Mouse (Mus musculus) intestine, postnatal 0 days (tissue): Measurements from ENCODE around the gene Peli2. TPM values are rescaled to one million over a fixed set of nuclear protein-coding genes. Genes with fewer than 3 reads are reported as not detected.

ENCODE experiments used
- ATAC-seq: fragments of 200-750 bp; cut with Nextera tagmentation; 2 replicates; pipeline ENCODE4 v1.8.0; 2017; ENCODE audit warnings: mild to moderate bottlenecking, moderate TSS enrichment, moderate library complexity
- H3K27ac ChIP-seq: fragments of 300-500 bp; sonication (generic); 2 replicates; pipeline ENCODE4 v1.5.1; 2014; ENCODE audit warnings: mild to moderate bottlenecking, low read depth, low read length, moderate library complexity
- H3K27me3 ChIP-seq: fragments of 300-500 bp; sonication (generic); replicated peaks from 2 replicates; pipeline ENCODE4 v1.6.1; 2014; ENCODE audit warnings: low read length, mixed read lengths; ENCODE audit not compliant: control insufficient read depth, insufficient read depth
- H3K36me3 ChIP-seq: fragments of 300-500 bp; sonication (generic); 2 replicates; pipeline ENCODE4 v1.6.1; 2014; ENCODE audit warnings: mild to moderate bottlenecking, moderate library complexity; ENCODE audit not compliant: control insufficient read depth, insufficient read depth
- H3K4me1 ChIP-seq: fragments of 300-500 bp; sonication (generic); replicated peaks from 2 replicates; pipeline ENCODE4 v1.6.1; 2014; ENCODE audit warnings: antibody characterized with exemption, low read length, mixed read lengths; ENCODE audit not compliant: control insufficient read depth, insufficient read depth
- H3K4me2 ChIP-seq: fragments of 300-500 bp; sonication (generic); replicated peaks from 2 replicates; pipeline ENCODE4 v1.6.1; 2014; ENCODE audit warnings: low read depth, mild to moderate bottlenecking, moderate library complexity
- H3K4me3 ChIP-seq: fragments of 300-500 bp; sonication (generic); 2 replicates; pipeline ENCODE4 v1.5.1; 2014; ENCODE audit warnings: low read depth, low read length
- H3K9ac ChIP-seq: fragments of 300-500 bp; sonication (generic); 2 replicates; pipeline ENCODE4 v1.6.1; 2014; ENCODE audit warnings: mild to moderate bottlenecking, low read depth, low read length
- H3K9me3 ChIP-seq: fragments of 300-500 bp; sonication (generic); 2 replicates; pipeline ENCODE4 v1.6.1; 2016; ENCODE audit warnings: mixed run types; ENCODE audit not compliant: control insufficient read depth
- CTCF ChIP-seq: sonication (generic); IDR thresholded peaks from 2 replicates; pipeline ENCODE4 v1.5.1; 2016; ENCODE audit warnings: low read depth, mild to moderate bottlenecking, control low read depth, antibody characterized with exemption, moderate library complexity
- WGBS: fragments of 180-500 bp; shearing (Covaris S2); extraction: QIAGEN DNeasy Blood & Tissue Kit; methylation state at CpG from one replicate; pipeline ENCODE4 v1.1.7; 2014; 5-methylcytosine and 5-hydroxymethylcytosine counted together
- polyA plus RNA-seq: library from polyadenylated mRNA; unstranded; fragments of >200 nt; fragmentation: Nextera tagmentation; extraction: Ambion mirVana; gene quantifications from 2 replicates; pipeline ENCODE4 v1.2.1, GENCODE M21; 2015

Gene Peli2
- polyA plus RNA-seq, 1 experiment from 2014 or later, result 2.0 TPM

- no peak overlapping the region for H3K9ac ChIP-seq
- H3K9me3 ChIP-seq, result no peaks in the 10 kb centered on the region
- no peak for TF ChIP-seq CTCF
- no peak overlapping the region for H3K27ac ChIP-seq
- no peak overlapping the region for H3K4me2 ChIP-seq
- no peaks in the 10 kb centered on the region for H3K36me3 ChIP-seq
- no peaks in the 10 kb centered on the region; the same call in 1 of the 2 replicates for H3K4me1 ChIP-seq
- 79% methylated on average over 5 of the region's 5 CpGs for WGBS
- H3K4me3 ChIP-seq, result no peak overlapping the region
- ATAC-seq, result no peak
- H3K27me3 ChIP-seq, result no peaks in the 10 kb centered on the region
Observed at GRCm38 (mm10) chr14:48124011-48124410, 3.4 kb downstream of the Peli2 start.

GRCm38 (mm10) chr14:48124816-48125215, 4.2 kb downstream of the Peli2 start:
- Histone ChIP-seq H3K9ac (no peak overlapping the region), H3K27ac (no peak overlapping the region), H3K4me1 (no peaks in the 10 kb centered on the region; the same call in 1 of the 2 replicates), H3K4me2 (no peak overlapping the region), H3K4me3 (no peak overlapping the region), H3K36me3 (no peaks in the 10 kb centered on the region), H3K9me3 (no peaks in the 10 kb centered on the region), H3K27me3 (no peaks in the 10 kb centered on the region)
- ATAC-seq, result no peak
- 74% methylated on average over 4 of the region's 4 CpGs for WGBS
- TF ChIP-seq CTCF, result no peak

- WGBS, result 92% methylated on average over 6 of the region's 6 CpGs
- H3K27me3 ChIP-seq, result no peaks in the 10 kb centered on the region
- H3K4me2 ChIP-seq, result no peak overlapping the region
- H3K9ac ChIP-seq, result no peak overlapping the region
- no peak overlapping the region for H3K27ac ChIP-seq
- TF ChIP-seq CTCF, result no peak
- H3K4me1 ChIP-seq, result no peaks in the 10 kb centered on the region; the same call in 1 of the 2 replicates
- H3K9me3 ChIP-seq, result no peaks in the 10 kb centered on the region
- ATAC-seq, result no peak
- H3K4me3 ChIP-seq, result no peak overlapping the region
- no peaks in the 10 kb centered on the region for H3K36me3 ChIP-seq
Observed at GRCm38 (mm10) chr14:48125971-48126370, 5.3 kb downstream of the Peli2 start.

- ATAC-seq, result no peak
- no peak overlapping the region for H3K9ac ChIP-seq
- H3K27me3 ChIP-seq, result no peaks in the 10 kb centered on the region
- WGBS, result 84% methylated on average over 4 of the region's 4 CpGs
- H3K4me1 ChIP-seq, result no peaks in the 10 kb centered on the region
- H3K36me3 ChIP-seq, result no peaks in the 10 kb centered on the region
- no peak overlapping the region for H3K4me3 ChIP-seq
- no peak overlapping the region for H3K27ac ChIP-seq
- no peak for TF ChIP-seq CTCF
- H3K4me2 ChIP-seq, result no peak overlapping the region
- H3K9me3 ChIP-seq, result no peaks in the 10 kb centered on the region
Observed at GRCm38 (mm10) chr14:48126931-48127330, 6.3 kb downstream of the Peli2 start.

GRCm38 (mm10) chr14:48127609-48128185, 7.1 kb downstream of the Peli2 start:
- no peak for ATAC-seq
- no peak overlapping the region for H3K27ac ChIP-seq
- no peaks in the 10 kb centered on the region for H3K27me3 ChIP-seq
- H3K36me3 ChIP-seq, result no peaks in the 10 kb centered on the region
- 86% methylated on average over 8 of the region's 8 CpGs for WGBS
- no peak overlapping the region for H3K4me3 ChIP-seq
- no peak for TF ChIP-seq CTCF
- H3K4me1 ChIP-seq, result no peaks in the 10 kb centered on the region
- no peak overlapping the region for H3K4me2 ChIP-seq
- no peak overlapping the region for H3K9ac ChIP-seq
- no peaks in the 10 kb centered on the region for H3K9me3 ChIP-seq

GRCm38 (mm10) chr14:48128701-48129100, 8.1 kb downstream of the Peli2 start:
- no peaks in the 10 kb centered on the region for H3K36me3 ChIP-seq
- H3K9ac ChIP-seq, result no peak overlapping the region
- no peak for ATAC-seq
- H3K4me2 ChIP-seq, result no peak overlapping the region
- 0 out of 2 replicates have a peak, but pooled peaks cover 5% of the 10 kb centered on the region for H3K4me1 ChIP-seq
- TF ChIP-seq CTCF, result no peak
- WGBS, result 92% methylated on average over 5 of the region's 5 CpGs
- no peaks in the 10 kb centered on the region for H3K27me3 ChIP-seq
- no peak overlapping the region for H3K4me3 ChIP-seq
- H3K9me3 ChIP-seq, result no peaks in the 10 kb centered on the region
- H3K27ac ChIP-seq, result no peak overlapping the region

GRCm38 (mm10) chr14:48130021-48130420, 9.4 kb downstream of the Peli2 start:
- WGBS, result 82% methylated on average over 6 of the region's 6 CpGs
- Histone ChIP-seq H3K9me3 (no peaks in the 10 kb centered on the region), H3K4me2 (no peak overlapping the region), H3K36me3 (no peaks in the 10 kb centered on the region), H3K9ac (no peak overlapping the region), H3K4me1 (peaks cover 10% of the 10 kb centered on the region; the same call in 1 of the 2 replicates), H3K27me3 (no peaks in the 10 kb centered on the region), H3K27ac (no peak overlapping the region), H3K4me3 (no peak overlapping the region)
- no peak for TF ChIP-seq CTCF
- no peak for ATAC-seq
